Mouse (Mus musculus): ENCODE data around the gene Gm7534.

DNA sequence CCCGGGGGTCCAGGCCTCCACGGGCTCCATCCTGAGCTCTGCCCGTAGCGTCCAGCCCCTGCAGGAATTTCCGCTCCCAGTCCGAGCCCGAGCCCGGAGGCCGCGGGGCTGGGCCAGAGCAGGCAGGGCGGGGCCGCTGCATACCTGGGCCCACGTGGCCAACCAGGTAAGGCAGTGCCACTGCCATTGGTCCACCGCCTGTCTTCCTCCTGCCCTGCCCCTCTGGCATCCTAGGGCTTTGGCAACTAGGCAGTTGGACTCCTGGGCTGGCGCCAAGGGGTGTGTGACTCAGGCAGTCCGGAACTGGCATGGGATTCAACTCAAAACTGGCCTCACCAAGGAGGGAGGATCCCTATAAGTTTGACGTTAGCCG lies 35.5 kb upstream of the Gm7534 start, which contains the start of gene Cnksr1:
- no peak for TF ChIP-seq CTCF (IDR thresholded peaks at IDR 0.05; ENCODE audit: borderline replicate concordance, insufficient read depth, low read depth, low read length)
- TF ChIP-seq POLR2A (IDR thresholded peaks at IDR 0.05; ENCODE audit: borderline replicate concordance, insufficient read depth, low read length): no peak

Measured in cerebellum, adult 2 months (tissue).